In the genomic region with DNA sequence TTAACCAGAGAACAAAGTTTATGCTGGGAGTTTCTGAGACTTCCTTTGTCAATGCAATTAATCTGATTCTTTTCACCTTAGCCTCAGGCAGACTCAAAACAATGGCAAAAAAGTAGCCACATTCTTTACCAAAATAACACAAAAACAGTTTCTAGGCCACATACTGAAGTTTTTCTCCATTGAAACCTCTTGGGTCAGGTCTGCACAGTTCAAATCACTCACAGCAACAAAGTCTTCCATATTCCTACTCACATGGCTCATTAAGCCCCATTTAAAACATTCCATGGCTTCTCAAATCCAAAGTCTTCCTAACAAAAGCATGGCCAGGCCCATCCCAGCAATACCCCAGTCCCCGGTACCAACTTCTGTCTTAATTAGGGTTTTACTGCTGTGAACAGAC, we compare ENCODE assay signal across 24 mouse cellular contexts. TPM values are rescaled to one million over a fixed set of nuclear protein-coding genes. Genes with fewer than 3 reads are reported as not detected.
A peak's percentile ranks its signal among the peaks of the same experiment; 100 is the strongest.
DNase-seq lines count a peak whose midpoint lies in the region; ATAC-seq lines count a peak whose summit lies in the region.
"Had no signal": no experiment of that assay in that cellular context is flagged by ENCODE, and none has a peak within 500 bp of the region (broad histone marks: within the 10 kb centered on the region; RNA-seq: fewer than 3 reads in every experiment).

No protein-coding gene starts in this region.

- H3K4me1 ChIP-seq in heart, embryonic 11.5 days (ENCODE audit: control insufficient read depth, insufficient read depth, low read length): no peaks in the 10 kb centered on the region
- H3K4me1 ChIP-seq in hindbrain, embryonic 11.5 days (replicated peaks; ENCODE audit: control insufficient read depth, insufficient read depth, low read length): no peaks in the 10 kb centered on the region

- H3K9ac ChIP-seq in heart, embryonic 11.5 days (ENCODE audit: low read depth, low read length): no peak overlapping the region
- no peak overlapping the region for H3K9ac ChIP-seq in hindbrain, embryonic 11.5 days (ENCODE audit: low read depth, low read length)

- no peak overlapping the region for H3K27ac ChIP-seq in heart, embryonic 11.5 days (ENCODE audit: low read depth, low read length)
- H3K27ac ChIP-seq in hindbrain, embryonic 11.5 days (ENCODE audit: low read depth, low read length): no peak overlapping the region

- peaks cover 5% of the 10 kb centered on the region for H3K36me3 ChIP-seq in heart, embryonic 11.5 days (ENCODE audit: control insufficient read depth, insufficient read depth, low read length)
- H3K36me3 ChIP-seq in hindbrain, embryonic 11.5 days (ENCODE audit: control insufficient read depth, insufficient read depth, low read length): no peaks in the 10 kb centered on the region
- H3K36me3 ChIP-seq: G1E had no signal

- WGBS in heart, embryonic 11.5 days (ENCODE audit: insufficient replicate concordance): 92% methylated on average over 1 of the region's 1 CpGs
- WGBS in hindbrain, embryonic 11.5 days: 60% methylated on average over 1 of the region's 1 CpGs

- intact Hi-C loops in heart, postnatal 14 days (cut with DNase I): no loop called here

- DNase-seq in Muller cell, postnatal 12 days (ENCODE audit: inconsistent ontology term): peak; percentile 53
- DNase-seq in R1 (ENCODE audit: low read depth, low spot score) (peak; percentile 41), ZHBTc4 (ENCODE audit: low read depth, low spot score) (peak; percentile 54)
- DNase-seq in heart, postnatal 14 days: no peak
- no peak for DNase-seq in hindbrain, embryonic 11.5 days (ENCODE audit: low spot score)
- DNase-seq: adrenal gland, adult 2 months; adrenal gland, adult 8-10 months; adrenal gland, postnatal 10 days; adrenal gland, postnatal 14 days; adrenal gland, postnatal 25 days; adrenal gland, postnatal 36 days; B cell, adult 2 months; cerebellum, adult 11 months; cerebellum, adult 11-12 months; cerebellum, adult 18-20 months; cerebellum, adult 2 months; cerebellum, adult 8-10 months; cerebellum, adult 9-10 months had no signal

- H3K27me3 ChIP-seq in heart, embryonic 11.5 days (ENCODE audit: control insufficient read depth, insufficient read depth, low read length): no peaks in the 10 kb centered on the region
- H3K27me3 ChIP-seq in hindbrain, embryonic 11.5 days (ENCODE audit: control insufficient read depth, insufficient read depth, low read length): no peaks in the 10 kb centered on the region
- H3K27me3 ChIP-seq: CH12.LX, Patski had no signal

- ATAC-seq in heart, embryonic 11.5 days (replicated peaks; ENCODE audit: insufficient number of reproducible peaks, low FRiP score, low TSS enrichment): no peak
- no peak for ATAC-seq in hindbrain, embryonic 11.5 days (ENCODE audit: low FRiP score)
- ATAC-seq: activated CD4-positive, CD25-positive, alpha-beta regulatory T cell, adult 4 months; CD4-positive, CD25-positive, alpha-beta regulatory T cell, adult 4 months; Patski had no signal

- no peaks in the 10 kb centered on the region for H3K9me3 ChIP-seq in heart, embryonic 11.5 days (replicated peaks; ENCODE audit: control insufficient read depth, low read length)
- no peaks in the 10 kb centered on the region for H3K9me3 ChIP-seq in hindbrain, embryonic 11.5 days (ENCODE audit: control insufficient read depth, low read length)
- H3K9me3 ChIP-seq: G1E had no signal

- H3K4me3 ChIP-seq in heart, embryonic 11.5 days (ENCODE audit: low read depth, low read length): no peak overlapping the region
- H3K4me3 ChIP-seq in hindbrain, embryonic 11.5 days (ENCODE audit: low read depth, low read length): no peak overlapping the region

- H3K4me2 ChIP-seq in heart, embryonic 11.5 days: no peak overlapping the region
- no peak overlapping the region for H3K4me2 ChIP-seq in hindbrain, embryonic 11.5 days (replicated peaks; ENCODE audit: low read depth, low read length)

RNA-seq across cellular contexts. Expression of a gene that starts 46.3 kb away (rescaled TPM):
- 1 to 10 TPM; 5.3 to 7.3 TPM for total RNA-seq in heart, postnatal 14 days (2021)
- 11.1 and 11.2 TPM in 2 replicates for polyA plus RNA-seq in heart, embryonic 11.5 days (2014; fragmentation: Nextera tagmentation; extraction: Ambion mirVana)
- polyA plus RNA-seq in hindbrain, embryonic 11.5 days (2014; fragmentation: Nextera tagmentation; extraction: Ambion mirVana): 17.2 and 21.9 TPM in 2 replicates
- polyA plus RNA-seq: G1E had no signal

Comparison
In these comparisons a context has a peak if more than half of its experiments do, and no peak if none do; other contexts are left out.
1. DNase-seq: peak in Muller cell, postnatal 12 days (single experiment), R1 (single experiment) and ZHBTc4 (single experiment); none in heart, postnatal 14 days (0 of 2) and hindbrain, embryonic 11.5 days (single experiment).